Mouse (Mus musculus): ENCODE measurements around the gene Bok.
"Not testable (repeated sequence)": the region's sequence is repeated elsewhere in the genome, so short reads cannot be mapped to it uniquely, and the experiment has no call there.

The Bok gene

GRCm38 (mm10) chr1:93685401-93686244 lies at the start of gene Bok:
Gene Bok (plus strand): TSS chr1:93685660.
- in situ Hi-C loops (cut with MboI, MseI) = no loop called here

- in situ Hi-C loops (cut with MboI, MseI) = no loop called here
Measured at GRCm38 (mm10) chr1:93636211-93636897, 49.1 kb upstream of the Bok start.

- in situ Hi-C loops (cut with MboI, MseI) = no loop called here
Measured at GRCm38 (mm10) chr1:93641978-93642377, 43.5 kb upstream of the Bok start.

GRCm38 (mm10) chr1:93642692-93643091 lies 42.8 kb upstream of the Bok start:
- in situ Hi-C loops (cut with MboI, MseI) = no loop called here

- in situ Hi-C loops (cut with MboI, MseI) = no loop called here
Measured at GRCm38 (mm10) chr1:93649604-93650172, 35.8 kb upstream of the Bok start.

GRCm38 (mm10) chr1:93654275-93654674 lies 31.2 kb upstream of the Bok start:
- in situ Hi-C loops (cut with MboI, MseI) = no loop called here

GRCm38 (mm10) chr1:93654798-93655197 lies 30.7 kb upstream of the Bok start:
- in situ Hi-C loops (cut with MboI, MseI) = no loop called here

- in situ Hi-C loops (cut with MboI, MseI) = no loop called here
Measured at GRCm38 (mm10) chr1:93656325-93657024, 29.0 kb upstream of the Bok start.

GRCm38 (mm10) chr1:93657025-93657360 lies 28.5 kb upstream of the Bok start:
- in situ Hi-C loops (cut with MboI, MseI) = no loop called here

- in situ Hi-C loops (cut with MboI, MseI) = not testable (repeated sequence)
Measured at GRCm38 (mm10) chr1:93658559-93658958, 26.9 kb upstream of the Bok start, which contains the start of gene Stk25. Gene Stk25 (minus strand): TSS chr1:93658659.

GRCm38 (mm10) chr1:93667760-93668400 lies 17.6 kb upstream of the Bok start:
- in situ Hi-C loops (cut with MboI, MseI) = no loop called here

- in situ Hi-C loops (cut with MboI, MseI) = no loop called here
Measured at GRCm38 (mm10) chr1:93668791-93669548, 16.5 kb upstream of the Bok start.

- in situ Hi-C loops (cut with MboI, MseI) = no loop called here
Measured at GRCm38 (mm10) chr1:93669941-93670340, 15.5 kb upstream of the Bok start.

GRCm38 (mm10) chr1:93672682-93673081 lies 12.8 kb upstream of the Bok start:
- in situ Hi-C loops (cut with MboI, MseI) = no loop called here

- in situ Hi-C loops (cut with MboI, MseI) = no loop called here
Measured at GRCm38 (mm10) chr1:93678386-93678785, 7.1 kb upstream of the Bok start.

- in situ Hi-C loops (cut with MboI, MseI) = no loop called here
Measured at GRCm38 (mm10) chr1:93679889-93680568, 5.4 kb upstream of the Bok start.

GRCm38 (mm10) chr1:93686245-93686960 lies 943 bp downstream of the Bok start:
- in situ Hi-C loops (cut with MboI, MseI) = no loop called here

- in situ Hi-C loops (cut with MboI, MseI) = no loop called here
Measured at GRCm38 (mm10) chr1:93686961-93687320, 1.5 kb downstream of the Bok start.

- in situ Hi-C loops (cut with MboI, MseI) = no loop called here
Measured at GRCm38 (mm10) chr1:93688154-93688553, 2.7 kb downstream of the Bok start.
